Mouse (Mus musculus) layer of hippocampus, postnatal 36 days (tissue): ENCODE measurements around the gene Acap3. TPM values are rescaled to one million over a fixed set of nuclear protein-coding genes. Genes with fewer than 3 reads are reported as not detected.
A peak's percentile ranks its signal among the peaks of the same experiment; 100 is the strongest.

Experiments used
- DNase-seq, 2 experiments: peaks; one replicate each; pipeline ENCODE4 v3.0.0; 2022
- total RNA-seq, 2 experiments: library from RNA; stranded (reverse); gene quantifications; 2 replicates each; pipeline ENCODE4 v1.2.3; 2021

Acap3 gene
- total RNA-seq, 2 experiments from 2014 or later: 109 to 128 TPM

DNA sequence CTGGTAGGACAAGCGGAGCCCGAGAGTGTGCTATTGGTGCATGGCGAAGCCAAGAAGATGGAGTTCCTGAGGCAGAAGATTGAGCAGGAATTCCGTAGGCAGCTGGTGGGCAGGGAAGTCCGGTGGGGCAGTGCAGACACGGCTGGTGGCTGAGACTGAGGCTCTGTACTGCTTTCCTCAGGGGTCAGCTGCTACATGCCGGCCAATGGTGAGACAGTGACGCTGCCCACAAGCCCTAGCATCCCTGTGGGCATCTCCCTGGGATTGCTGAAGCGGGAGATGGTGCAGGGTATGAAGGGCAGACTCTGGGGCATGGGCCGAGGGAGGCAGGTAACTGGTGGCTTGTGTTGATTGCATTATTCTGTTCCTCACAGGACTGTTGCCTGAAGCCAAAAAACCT lies 3.9 kb upstream of the Acap3 start:
- DNase-seq: no peak

DNA sequence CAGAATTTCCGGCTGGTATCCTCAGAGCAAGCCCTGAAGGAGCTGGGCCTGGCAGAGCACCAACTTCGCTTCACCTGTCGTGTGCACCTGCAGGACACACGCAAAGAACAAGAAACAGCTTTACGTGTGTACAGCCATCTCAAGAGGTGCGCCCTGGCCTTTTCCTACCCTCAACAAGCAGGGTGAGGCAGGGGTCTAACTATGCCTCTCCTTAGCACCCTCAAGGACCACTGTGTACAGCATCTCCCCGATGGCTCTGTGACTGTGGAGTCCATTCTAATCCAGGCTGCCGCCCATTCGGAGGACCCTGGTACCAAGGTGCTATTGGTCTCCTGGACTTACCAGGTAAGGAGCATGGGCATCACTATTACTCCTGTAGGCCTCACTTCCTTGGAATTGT lies 3.4 kb upstream of the Acap3 start:
- DNase-seq: no peak

DNA sequence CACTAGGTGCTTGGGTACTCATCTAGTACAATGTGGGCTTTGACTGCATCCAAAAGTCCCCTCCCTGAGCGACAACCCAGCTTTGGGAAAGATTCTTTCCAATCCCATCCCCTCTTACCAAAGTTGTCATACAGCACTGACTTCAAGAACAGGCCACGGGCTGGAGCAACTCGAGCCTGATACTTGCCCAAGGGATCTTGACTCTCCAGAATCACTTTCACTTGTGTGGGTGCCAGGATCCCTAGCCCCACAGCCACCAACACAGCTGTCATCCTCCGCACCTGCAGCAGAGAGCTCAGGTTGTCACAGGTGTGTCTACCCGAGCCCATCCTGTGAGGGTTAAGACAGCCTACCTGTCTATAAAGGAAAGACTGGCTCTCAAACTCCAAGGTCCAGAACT lies 2.3 kb upstream of the Acap3 start:
- no peak for DNase-seq

DNA sequence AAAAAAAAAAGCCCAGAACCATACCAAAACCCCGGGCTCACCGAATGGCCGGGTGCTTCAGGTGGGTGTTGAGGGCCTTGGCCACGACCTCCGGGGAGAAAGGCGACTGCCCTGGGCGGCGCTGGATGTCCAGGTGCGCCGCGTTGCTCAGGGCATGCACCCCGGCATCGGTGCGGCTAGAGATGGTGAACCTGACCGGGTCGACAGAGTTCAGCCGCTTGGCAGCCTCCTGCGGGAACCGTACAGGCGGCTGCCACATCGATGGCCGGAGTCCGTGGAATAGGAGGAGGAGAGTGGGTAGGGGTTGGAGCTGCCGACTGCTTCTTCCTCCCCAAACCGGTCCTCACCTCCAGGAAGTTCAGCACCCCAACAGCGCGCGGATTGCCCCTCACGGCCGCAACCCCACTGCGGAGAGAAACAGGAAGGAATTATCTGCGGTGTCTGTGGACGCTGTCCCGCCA lies 581 bp upstream of the Acap3 start:
- peak in 1 of 2 experiments; percentile 31 for DNase-seq

DNA sequence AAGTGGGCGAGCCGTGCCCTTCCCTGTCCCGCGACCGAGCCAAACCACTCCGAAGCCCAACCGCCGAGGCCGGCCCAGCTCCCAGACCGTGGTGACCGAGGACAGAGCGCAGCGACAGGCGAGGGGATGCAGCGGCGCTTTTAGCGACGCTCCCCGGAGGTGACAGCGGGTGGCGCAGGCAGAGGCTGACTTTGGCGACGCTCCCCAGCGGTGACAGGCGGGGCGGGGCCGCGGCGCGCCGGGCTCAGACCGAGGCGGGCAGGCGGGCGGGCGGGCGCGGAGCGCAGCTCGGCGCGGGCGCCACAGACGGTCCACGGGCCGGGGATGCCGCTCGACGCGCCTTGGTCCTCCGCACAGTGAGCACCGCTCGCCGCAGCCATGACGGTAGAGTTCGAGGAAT lies 395 bp downstream of the Acap3 start:
- peak; percentile 84 to 85 for DNase-seq

DNA sequence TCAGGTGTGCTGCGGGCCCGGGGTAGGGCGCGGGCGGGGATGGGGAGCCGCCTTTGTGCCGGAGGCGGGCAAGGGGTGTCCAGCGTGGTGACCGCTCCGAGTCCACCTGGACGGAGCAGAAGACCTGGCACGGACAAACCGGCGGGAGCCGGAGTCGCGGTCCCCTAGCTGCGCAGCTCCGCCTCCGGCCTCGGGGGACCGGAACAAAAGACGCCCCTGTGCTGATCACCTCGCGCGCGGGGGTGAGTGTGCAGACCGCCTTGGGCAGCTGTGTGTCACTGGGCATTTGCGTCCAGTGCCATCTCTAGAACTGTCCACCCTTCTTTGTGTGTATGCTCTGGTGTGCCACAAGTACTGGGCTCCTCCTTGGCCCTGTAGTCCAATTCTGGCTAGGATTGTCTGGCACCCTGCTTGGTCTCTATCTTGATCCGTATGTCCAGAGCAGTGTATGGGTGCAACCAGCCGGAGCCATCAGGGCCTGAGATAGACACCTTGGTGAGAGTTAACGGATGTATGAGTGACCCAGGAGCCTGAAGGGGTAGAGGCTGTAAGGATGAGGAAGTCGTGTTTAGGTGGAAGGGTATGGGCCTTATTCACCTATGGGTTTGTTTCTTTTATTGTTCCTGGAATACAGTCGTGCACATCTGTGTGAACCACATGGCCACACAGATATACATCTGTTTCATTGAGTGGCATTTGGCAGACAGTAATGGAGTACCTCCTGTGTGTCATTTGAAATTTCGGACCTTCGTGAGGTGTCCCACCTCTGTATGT lies 1.0 kb downstream of the Acap3 start:
- DNase-seq: peak in 1 of 2 experiments; percentile 30

DNA sequence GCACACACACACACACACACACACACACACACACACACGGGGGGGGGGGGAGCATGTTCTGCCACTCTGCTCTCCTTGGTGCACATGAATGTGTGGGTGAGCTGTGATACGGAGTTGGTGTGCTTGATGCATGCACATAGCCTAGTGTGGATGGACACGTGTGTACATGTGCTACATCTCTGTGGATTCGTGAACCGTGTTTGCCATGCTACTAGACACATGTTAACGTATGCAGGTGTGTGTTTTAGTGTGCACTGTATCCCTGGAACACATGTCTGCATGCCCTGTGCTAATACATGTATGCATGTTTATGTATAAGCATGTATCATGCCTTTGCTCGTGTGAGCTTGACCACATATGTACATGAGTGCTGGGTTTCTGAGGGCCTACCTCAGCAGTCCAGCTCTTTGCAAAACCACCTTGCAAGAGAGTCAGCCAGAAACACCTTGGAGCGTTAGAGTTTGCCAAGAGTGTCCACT lies 1.6 kb downstream of the Acap3 start:
- no peak for DNase-seq

DNA sequence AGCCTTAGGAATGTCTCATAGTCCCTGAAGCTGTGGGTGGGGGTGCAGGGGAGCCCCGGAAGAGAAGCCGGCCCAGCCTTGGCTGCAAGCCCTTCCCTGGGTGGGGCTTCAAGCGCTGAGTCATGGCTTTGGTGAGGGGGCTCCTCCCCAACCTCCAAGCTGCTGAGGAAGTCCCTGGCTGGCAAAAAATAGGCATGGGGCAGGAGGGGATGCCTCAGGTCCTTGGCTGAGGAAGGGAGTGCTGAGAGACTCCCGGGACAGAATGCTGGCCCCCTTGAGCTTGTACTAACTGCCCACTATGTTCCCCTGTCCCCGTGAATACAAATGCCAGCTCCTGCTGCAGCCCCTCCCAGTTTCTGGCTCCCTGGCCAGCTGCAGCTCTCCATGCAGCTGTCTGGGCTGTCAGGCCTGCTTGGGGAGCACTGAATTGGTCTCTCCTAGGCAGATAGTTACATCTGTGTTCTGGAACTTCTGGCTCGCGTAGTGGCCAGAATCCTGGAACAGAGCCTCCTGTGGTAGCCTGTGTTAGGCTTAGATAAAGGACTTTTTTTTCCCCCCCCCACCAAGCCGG lies 2.8 kb downstream of the Acap3 start:
- DNase-seq: peak; percentile 76 to 79

DNA sequence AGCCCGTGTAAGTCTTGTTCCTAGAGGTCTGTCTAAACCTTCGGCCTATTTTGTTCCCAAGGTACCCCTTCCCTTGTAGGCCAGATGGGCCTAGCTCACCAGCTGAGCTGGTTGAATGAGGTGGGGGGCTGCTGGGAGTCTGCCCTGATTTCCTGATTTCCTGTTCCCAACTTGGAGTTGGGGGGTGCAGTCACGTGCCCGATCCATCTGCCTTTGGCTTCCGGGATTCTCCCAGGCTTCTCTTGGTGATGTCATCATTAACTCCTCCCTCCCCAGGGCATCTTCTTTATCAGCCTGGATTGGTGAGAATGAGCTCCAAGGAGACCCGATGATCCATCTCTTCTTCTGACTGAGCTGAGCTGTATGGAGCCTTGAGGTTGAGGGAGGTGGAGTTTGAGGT lies 3.6 kb downstream of the Acap3 start:
- DNase-seq: peak; percentile 72 to 79

DNA sequence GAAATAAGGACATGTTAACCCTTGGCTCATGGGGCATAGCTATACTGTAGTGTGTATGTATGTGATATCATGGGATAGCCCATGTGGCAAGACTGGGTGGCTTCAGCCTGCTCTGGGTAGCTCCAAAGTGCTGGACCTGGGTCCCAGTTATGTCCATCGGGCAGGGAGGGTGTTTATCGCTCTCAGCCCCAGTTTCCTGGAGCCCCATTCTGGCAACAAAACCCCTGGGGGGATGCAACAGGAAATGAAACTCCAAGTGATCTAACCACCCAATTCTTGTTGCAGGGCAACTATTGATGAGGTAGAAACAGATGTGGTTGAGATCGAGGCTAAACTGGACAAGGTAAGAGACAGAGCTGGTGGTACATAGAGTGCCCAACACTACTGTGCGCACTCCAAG lies 4.2 kb downstream of the Acap3 start:
- peak in 1 of 2 experiments; percentile 3 for DNase-seq

DNA sequence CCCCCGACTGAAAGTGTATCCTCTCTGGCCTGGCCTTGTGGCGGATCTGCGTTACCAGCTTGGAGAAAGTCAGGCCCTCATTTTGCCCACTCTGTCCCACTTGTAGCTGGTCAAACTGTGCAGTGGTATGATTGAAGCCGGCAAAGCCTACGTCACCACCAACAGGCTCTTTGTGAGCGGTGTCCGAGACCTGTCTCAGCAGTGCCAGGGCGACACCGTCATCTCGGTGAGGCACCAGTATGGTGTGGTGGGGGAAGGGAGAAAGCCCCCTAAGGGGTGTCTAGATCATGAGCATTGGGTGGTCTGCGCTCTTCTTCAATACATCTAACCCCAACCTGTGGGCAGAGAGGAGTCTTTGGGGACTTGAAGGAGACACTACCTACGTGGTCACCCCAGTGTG lies 4.8 kb downstream of the Acap3 start:
- no peak for DNase-seq

DNA sequence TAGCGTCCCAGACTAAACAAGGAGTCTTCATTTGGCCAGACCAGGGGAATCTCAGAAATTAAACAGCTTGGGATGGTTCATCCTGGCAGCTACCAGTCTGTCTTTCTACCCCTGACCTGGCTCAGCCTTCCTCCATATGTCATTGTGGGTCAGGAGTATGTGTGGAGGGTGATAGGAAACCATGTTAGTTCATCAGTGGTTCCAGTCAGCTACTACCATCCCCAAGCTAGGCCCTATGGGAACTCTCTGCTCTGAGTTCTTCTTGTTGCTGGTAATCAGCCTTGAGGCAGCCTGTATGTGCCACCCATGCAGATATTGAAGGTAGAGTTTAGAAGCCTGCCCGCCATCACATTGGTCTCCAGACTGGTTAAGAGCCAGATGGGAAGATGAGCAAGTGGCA lies 6.7 kb downstream of the Acap3 start:
- no peak for DNase-seq

DNA sequence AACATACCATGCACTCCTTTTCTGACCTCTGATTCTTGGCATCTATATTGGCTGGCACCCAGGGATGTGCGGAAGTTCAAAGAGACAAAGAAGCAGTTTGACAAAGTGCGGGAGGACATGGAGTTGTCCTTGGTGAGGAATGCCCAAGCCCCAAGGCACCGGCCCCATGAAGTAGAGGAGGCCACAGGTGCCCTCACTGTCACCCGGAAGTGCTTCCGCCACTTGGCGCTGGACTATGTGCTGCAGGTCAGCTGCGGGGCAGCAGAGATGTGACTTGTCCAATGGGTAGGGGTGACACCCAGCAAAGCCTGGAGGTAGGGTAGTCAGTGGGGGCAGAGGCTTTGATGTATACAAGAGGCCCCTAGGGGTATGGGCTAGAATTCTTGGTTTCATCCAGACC lies 7.7 kb downstream of the Acap3 start:
- DNase-seq: peak in 1 of 2 experiments; percentile 1

DNA sequence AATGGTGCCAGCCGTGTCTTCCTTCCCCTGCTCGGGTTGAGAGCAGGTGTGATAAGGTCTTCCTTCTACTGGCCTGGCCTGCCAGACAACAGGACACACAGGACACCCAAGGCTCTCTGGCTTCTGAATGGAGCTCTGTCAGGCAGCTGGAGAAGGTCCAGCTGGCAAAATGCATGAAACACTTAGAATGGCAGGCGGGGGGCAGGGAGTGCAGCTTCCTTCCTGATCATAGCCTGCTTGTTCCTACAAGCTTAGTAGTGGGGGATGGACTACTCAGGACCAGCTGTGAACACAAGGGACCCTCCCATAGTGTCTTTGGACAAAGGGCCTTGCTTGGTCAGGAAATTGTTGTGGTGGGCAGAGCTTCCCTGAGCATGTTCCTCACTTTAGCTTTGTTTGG lies 9.6 kb downstream of the Acap3 start:
- DNase-seq: peak; percentile 52 to 53

DNA sequence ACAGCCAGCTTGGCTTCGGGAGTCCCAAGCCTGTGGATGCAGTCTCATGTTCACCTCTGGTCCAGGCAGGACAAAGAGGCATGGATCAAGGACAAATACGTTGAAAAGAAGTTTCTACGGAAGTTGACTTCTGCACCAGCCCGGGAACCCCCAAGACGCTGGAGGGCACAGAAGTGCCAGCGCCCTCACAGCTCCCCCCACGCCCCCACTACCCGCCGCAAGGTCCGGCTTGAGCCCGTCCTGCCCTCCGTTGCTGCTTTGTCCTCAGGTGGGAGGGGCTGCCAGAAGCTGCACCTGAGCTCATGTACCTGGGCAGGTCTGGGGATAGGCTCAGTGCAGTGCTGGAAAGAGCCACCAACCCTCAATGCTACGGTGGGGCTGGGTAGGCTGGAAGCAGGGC lies 11.6 kb downstream of the Acap3 start:
- no peak for DNase-seq

DNA sequence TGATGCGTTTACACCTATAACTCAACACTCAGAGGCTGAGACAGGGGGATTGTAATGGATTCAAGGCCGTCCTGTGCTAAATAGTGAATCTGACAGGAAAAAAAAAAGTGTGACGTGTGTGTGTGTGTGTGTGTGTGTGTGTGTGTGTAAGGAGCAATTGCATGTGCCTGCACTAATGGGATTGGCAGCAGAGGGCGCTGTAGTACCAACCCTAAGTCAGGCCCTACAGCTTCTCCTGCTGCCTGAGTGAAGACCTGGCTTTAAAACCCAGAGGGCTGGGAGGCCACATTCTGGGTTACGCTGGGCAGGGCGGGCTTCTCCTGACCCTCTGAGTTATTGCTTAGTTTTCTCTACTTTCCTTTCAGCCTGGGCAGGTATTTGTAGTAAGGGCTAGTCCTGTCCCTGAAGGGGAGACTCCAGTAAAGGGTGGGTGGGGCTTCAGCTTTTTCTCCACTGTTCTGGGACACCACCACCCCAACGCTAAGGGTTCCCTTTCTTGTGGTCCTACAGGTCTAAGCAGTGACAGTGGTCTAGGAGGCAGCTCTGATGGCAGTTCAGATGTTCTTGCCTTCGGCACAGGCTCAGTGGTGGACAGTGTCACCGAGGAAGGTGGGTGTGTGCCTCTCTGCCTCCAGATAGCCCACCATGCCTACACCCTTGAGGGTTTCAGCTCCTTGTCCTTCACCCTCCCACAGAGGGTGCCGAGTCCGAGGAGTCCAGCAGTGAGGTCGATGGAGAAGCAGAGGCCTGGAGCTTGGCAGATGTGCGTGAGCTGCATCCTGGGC lies 12.9 kb downstream of the Acap3 start:
- DNase-seq: peak; percentile 1 to 5

DNA sequence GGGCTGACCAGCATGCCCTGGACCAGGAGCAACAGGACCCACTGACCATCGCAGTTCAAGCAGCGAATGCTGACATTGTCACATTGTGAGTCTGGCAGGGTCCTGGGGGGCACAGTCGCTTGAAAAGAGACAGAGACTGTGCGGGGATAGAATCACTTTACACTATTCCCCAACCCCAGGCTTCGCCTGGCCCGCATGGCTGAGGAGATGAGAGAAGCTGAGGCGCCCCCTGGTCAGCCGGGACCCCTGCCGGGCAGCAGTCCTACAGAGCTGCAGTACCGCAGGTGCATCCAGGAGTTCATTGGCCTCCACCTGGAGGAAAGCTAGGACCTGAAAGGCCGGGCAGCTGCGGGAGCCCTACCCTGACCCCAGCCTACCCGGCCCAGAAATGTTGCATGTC lies 14.0 kb downstream of the Acap3 start:
- DNase-seq: peak in 1 of 2 experiments; percentile 2

DNA sequence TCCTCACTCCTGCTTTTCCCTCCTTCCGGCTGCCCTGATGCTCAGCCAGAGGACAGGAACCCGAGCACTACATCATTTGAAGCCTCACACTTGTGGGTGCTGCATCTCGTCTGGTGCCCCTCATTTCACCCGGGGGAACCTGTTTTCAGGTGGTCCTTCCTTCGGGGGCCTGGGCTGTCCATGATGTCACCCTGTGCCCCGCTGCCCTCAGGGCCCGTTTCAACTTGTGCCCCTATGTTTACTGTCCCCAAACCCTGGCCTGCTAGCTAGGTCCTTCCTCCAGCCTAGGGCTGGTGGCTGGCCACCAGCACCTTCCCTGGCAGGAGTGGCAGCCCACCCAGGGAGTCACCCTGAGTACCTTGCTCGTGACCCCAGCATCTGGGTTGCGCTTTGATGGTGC lies 14.5 kb downstream of the Acap3 start:
- DNase-seq: peak in 1 of 2 experiments; percentile 1

DNA sequence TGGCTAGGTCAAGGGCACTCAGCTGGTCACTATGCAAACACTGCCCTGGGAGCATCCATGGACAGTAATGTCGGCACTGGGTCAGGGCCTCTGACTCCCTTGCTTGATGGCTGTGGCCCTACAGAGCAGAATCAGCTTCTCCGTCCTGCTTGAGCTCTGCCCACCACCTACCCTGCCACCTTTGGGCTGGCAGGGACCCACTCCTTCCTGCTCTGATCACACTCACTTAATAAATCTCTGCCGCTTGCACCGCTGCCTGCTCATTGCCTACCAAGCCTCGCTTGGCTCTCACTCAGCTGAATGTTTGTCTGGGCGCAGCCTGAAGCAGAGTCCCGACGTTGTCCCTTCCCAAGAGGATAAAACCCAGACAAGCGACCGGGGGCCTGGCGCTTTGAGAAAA lies 15.4 kb downstream of the Acap3 start:
- DNase-seq: peak; percentile 0 to 2

DNA sequence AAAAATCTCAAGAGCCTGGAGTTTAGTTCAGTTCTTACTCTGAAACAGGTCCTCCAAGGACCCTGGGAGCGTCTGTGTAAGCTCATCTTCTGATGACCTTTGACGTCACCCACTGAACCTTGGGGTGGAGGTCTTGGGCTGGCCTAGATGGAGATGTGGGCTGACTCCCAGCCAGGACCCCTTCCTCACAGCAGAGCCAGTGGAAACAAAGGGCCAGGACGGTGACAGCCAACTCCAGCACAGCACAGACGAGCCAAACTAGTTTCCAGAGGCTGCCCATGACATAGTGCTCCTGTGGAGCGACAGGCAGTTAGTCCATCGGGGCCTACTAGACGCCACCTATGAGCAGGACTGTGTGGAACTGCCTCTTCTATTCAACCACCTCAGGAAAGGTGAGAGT lies 16.7 kb downstream of the Acap3 start:
- DNase-seq: peak; percentile 1 to 2

DNA sequence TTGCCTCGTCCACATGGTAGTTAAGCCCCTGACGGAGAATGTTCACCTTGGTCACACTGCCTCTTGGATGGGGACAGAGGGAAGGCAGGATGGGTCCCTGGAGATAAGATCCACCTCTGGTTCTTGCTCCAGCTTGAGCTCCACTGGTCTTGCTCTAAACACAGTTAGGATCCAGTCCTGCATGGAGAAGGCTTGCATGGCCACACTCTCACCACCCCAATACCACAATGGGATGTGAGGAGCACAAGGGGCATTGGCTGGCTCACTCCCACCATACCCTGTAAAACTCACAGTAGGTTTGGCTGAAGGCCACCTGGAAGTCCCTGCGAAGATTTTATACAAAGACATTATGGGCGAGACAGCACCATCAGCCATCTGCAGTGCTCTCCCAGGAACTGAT lies 17.1 kb downstream of the Acap3 start:
- DNase-seq: peak; percentile 0 to 1

DNA sequence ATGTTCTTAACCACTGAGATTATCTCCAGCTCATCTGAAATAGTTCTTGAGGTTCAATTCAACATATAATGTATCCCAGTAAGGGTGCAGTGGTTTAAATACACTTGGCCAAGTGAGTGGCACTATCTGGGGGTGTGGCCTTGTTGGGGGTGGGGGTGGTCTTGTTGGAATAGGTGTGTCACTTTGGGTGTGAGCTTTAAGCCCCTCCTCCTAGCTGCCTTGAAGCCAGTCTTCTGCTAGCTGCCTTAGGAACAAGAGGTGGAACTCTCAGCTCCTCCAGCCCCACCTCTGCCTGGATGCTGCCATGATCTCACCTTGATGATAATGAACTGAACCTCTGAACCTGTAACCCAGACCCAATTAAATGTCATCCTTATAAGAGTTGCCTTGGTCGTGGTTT lies 40.4 kb downstream of the Acap3 start:
- no peak for DNase-seq

DNA sequence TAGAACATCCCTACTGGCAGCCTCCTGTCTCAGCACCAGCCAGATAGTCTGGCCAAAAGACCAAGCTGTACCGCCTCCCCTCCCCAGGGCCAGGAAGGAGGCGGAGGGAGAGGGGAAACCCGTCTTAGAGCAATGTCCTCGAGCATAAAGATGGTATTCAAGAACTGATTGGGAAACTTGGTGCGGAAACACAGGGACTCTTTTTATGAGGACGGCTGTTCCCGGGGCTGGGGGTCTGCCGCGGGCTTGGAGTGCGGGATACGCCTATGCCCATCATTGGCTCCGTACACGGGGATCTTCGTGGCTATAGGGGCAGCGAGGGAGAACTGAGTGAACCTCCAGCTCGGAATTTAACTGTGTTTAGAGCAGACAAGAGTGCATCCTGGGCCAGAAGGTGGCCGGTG lies 51.4 kb downstream of the Acap3 start:
- DNase-seq: peak; percentile 45 to 58
